Mouse (Mus musculus): Measurements from ENCODE around the gene Mepce. TPM values are rescaled to one million over a fixed set of nuclear protein-coding genes. Genes with fewer than 3 reads are reported as not detected.

Gene Mepce
- total and polyA plus RNA-seq, 2 experiments = 13.7 to 18.7 TPM

GRCm38 (mm10) chr5:137748130-137748770 lies 39.2 kb downstream of the Mepce start:
- Histone ChIP-seq H3K79me2 (ENCODE audit: control insufficient read depth, insufficient read depth, low read length) (no peaks in the 10 kb centered on the region; the same call in 1 of the 2 replicates), H3K4me1 (ENCODE audit: control insufficient read depth, insufficient read depth, low read length) (no peaks in the 10 kb centered on the region), H3K27me3 (ENCODE audit: control insufficient read depth, insufficient read depth, low read length) (no peaks in the 10 kb centered on the region), H3K4me3 (ENCODE audit: insufficient read depth, low read depth, low read length) (peak overlapping the region; percentile 38), H3K27ac (replicated peaks; ENCODE audit: insufficient read depth, low read depth, low read length) (peak overlapping the region; percentile 36), H3K36me3 (ENCODE audit: control insufficient read depth, insufficient read depth, low read length) (no peaks in the 10 kb centered on the region), H3K9ac (ENCODE audit: low read depth, low read length) (0 out of 2 replicates have a peak overlapping the region, but pooled peaks have one; percentile 27)
- 51% methylated on average over 5 of the region's 5 CpGs for WGBS
- TF ChIP-seq POLR2A (IDR thresholded peaks at IDR 0.05; ENCODE audit: extremely low read depth, insufficient read depth, low read length) = no peak
- TF ChIP-seq CTCF (IDR thresholded peaks at IDR 0.05; ENCODE audit: low read depth, low read length) = no peak
- DNase-seq (ENCODE audit: extremely low read depth, low read depth, low spot score) = no peak

DNA sequence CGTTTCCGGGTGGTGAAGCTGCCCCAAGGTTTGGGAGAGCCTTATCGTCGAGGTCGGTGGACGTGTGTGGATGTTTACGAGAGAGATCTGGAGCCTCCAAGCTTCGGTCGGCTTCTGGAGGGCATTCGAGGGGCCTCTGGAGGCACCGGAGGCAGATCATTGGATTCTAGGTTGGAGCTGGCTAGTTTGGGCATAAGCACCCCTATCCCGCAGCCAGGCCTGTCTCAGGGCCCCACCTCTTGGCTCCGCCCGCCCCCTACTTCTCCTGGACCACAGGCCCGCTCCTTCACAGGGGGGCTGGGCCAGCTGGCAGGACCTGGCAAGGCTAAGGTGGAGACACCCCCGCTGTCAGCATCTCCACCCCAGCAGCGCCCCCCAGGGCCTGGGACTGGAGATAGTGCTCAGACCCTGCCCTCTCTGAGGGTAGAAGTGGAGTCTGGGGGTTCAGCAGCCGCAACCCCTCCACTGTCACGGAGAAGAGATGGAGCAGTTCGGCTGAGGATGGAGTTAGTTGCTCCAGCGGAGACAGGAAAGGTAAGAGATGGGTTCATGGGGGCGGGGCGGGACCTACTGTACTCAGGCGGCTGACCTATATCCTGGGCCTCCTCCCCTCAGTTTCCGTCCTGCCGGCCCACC lies 40.0 kb downstream of the Mepce start:
- Histone ChIP-seq H3K27me3 (ENCODE audit: control insufficient read depth, insufficient read depth, low read length) (no peaks in the 10 kb centered on the region), H3K4me3 (ENCODE audit: insufficient read depth, low read depth, low read length) (peak overlapping the region; percentile 77), H3K9ac (ENCODE audit: low read depth, low read length) (peak overlapping the region; percentile 70), H3K36me3 (ENCODE audit: control insufficient read depth, insufficient read depth, low read length) (no peaks in the 10 kb centered on the region), H3K79me2 (ENCODE audit: control insufficient read depth, insufficient read depth, low read length) (no peaks in the 10 kb centered on the region; the same call in 1 of the 2 replicates), H3K4me1 (ENCODE audit: control insufficient read depth, insufficient read depth, low read length) (no peaks in the 10 kb centered on the region), H3K27ac (replicated peaks; ENCODE audit: insufficient read depth, low read depth, low read length) (peak overlapping the region; percentile 55)
- TF ChIP-seq POLR2A (IDR thresholded peaks at IDR 0.05; ENCODE audit: extremely low read depth, insufficient read depth, low read length) (no peak), CTCF (IDR thresholded peaks at IDR 0.05; ENCODE audit: low read depth, low read length) (no peak)
- no peak for DNase-seq (ENCODE audit: extremely low read depth, low read depth, low spot score)
- WGBS = 36% methylated on average over 26 of the region's 26 CpGs

DNA sequence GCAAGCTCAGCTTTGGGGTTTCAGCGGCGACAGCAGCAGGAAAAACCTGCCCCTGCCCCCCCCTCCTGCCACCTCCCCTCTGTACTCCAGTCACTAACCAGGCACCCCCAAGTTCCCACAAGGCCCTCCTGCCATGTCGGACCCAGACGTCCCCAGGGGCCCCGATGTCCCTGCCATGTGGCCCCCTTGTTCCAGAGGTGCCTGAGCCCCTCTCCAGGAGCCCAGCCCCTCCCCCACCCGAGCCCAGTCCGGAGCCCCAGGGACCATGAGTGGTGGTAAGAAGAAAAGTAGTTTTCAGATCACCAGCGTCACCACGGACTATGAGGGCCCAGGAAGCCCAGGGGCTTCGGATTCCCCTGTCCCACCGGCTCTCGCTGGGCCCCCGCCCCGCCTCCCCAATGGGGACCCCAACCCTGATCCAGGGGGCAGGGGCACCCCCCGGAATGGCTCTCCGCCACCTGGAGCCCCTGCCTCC lies 40.6 kb downstream of the Mepce start:
- peak overlapping the region; percentile 77 for H3K4me3 ChIP-seq (ENCODE audit: insufficient read depth, low read depth, low read length)
- WGBS = 11% methylated on average over 16 of the region's 16 CpGs
- no peaks in the 10 kb centered on the region for H3K36me3 ChIP-seq (ENCODE audit: control insufficient read depth, insufficient read depth, low read length)
- no peaks in the 10 kb centered on the region for H3K4me1 ChIP-seq (ENCODE audit: control insufficient read depth, insufficient read depth, low read length)
- H3K27me3 ChIP-seq (ENCODE audit: control insufficient read depth, insufficient read depth, low read length) = no peaks in the 10 kb centered on the region
- no peak for TF ChIP-seq CTCF (IDR thresholded peaks at IDR 0.05; ENCODE audit: low read depth, low read length)
- no peak for TF ChIP-seq POLR2A (IDR thresholded peaks at IDR 0.05; ENCODE audit: extremely low read depth, insufficient read depth, low read length)
- peak overlapping the region; percentile 70 for H3K9ac ChIP-seq (ENCODE audit: low read depth, low read length)
- H3K27ac ChIP-seq (replicated peaks; ENCODE audit: insufficient read depth, low read depth, low read length) = peak overlapping the region; percentile 67; the same call in 1 of the 2 replicates
- DNase-seq (ENCODE audit: extremely low read depth, low read depth, low spot score) = no peak
- no peaks in the 10 kb centered on the region; the same call in 1 of the 2 replicates for H3K79me2 ChIP-seq (ENCODE audit: control insufficient read depth, insufficient read depth, low read length)

DNA sequence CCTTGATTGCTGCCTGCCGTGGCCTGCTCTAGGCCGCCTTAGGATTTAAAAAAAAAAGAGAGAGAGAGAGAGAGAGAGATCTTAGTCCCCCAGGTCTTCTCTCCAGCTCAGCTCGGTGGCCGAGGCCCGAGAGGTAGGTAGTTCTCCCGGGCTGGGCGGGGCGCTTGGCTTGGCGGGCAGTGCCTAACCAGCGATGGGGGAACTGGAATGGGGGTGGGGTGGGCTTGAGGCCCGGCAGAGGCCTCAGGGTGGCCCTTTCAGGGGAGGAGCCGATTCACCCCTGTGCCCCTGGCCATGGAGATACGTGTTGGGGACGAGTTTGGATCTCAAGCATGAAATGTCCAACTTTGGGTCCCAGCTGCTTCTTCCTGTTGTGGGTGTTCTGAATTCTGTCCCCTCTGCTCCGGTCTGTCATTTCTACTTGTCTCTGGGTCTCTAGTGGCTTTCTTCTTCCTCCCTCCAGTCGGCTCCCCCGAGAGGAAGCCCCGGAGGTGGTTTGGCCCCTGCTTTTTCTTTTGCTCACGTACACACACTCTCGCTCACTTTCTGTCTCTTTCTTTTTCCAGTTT lies 41.1 kb downstream of the Mepce start:
- H3K4me1 ChIP-seq (ENCODE audit: control insufficient read depth, insufficient read depth, low read length) = no peaks in the 10 kb centered on the region
- no peak for DNase-seq (ENCODE audit: extremely low read depth, low read depth, low spot score)
- H3K9ac ChIP-seq (ENCODE audit: low read depth, low read length) = peak overlapping the region; percentile 70
- H3K4me3 ChIP-seq (ENCODE audit: insufficient read depth, low read depth, low read length) = peak overlapping the region; percentile 77
- TF ChIP-seq POLR2A (IDR thresholded peaks at IDR 0.05; ENCODE audit: extremely low read depth, insufficient read depth, low read length) (no peak), CTCF (IDR thresholded peaks at IDR 0.05; ENCODE audit: low read depth, low read length) (no peak)
- H3K27ac ChIP-seq (replicated peaks; ENCODE audit: insufficient read depth, low read depth, low read length) = peak overlapping the region; percentile 67
- no peaks in the 10 kb centered on the region for H3K36me3 ChIP-seq (ENCODE audit: control insufficient read depth, insufficient read depth, low read length)
- H3K27me3 ChIP-seq (ENCODE audit: control insufficient read depth, insufficient read depth, low read length) = no peaks in the 10 kb centered on the region
- no peaks in the 10 kb centered on the region; the same call in 1 of the 2 replicates for H3K79me2 ChIP-seq (ENCODE audit: control insufficient read depth, insufficient read depth, low read length)
- WGBS = 1% methylated on average over 20 of the region's 20 CpGs

GRCm38 (mm10) chr5:137745214-137746171 lies 42.0 kb downstream of the Mepce start, which contains the start of gene Tsc22d4:
Gene Tsc22d4 (plus strand): TSS chr5:137745730.
- no peaks in the 10 kb centered on the region; the same call in 1 of the 2 replicates for H3K79me2 ChIP-seq (ENCODE audit: control insufficient read depth, insufficient read depth, low read length)
- peak within 1 kb of the TSS; percentile 77 for H3K4me3 ChIP-seq (ENCODE audit: insufficient read depth, low read depth, low read length)
- peak within 1 kb of the TSS; percentile 70 for H3K9ac ChIP-seq (ENCODE audit: low read depth, low read length)
- H3K36me3 ChIP-seq (ENCODE audit: control insufficient read depth, insufficient read depth, low read length) = no peaks in the 10 kb centered on the region
- peak; percentile 67 for DNase-seq (ENCODE audit: extremely low read depth, low read depth, low spot score)
- no peak for TF ChIP-seq CTCF (IDR thresholded peaks at IDR 0.05; ENCODE audit: low read depth, low read length)
- TF ChIP-seq POLR2A (IDR thresholded peaks at IDR 0.05; ENCODE audit: extremely low read depth, insufficient read depth, low read length) = peak; percentile 69; the same call in 1 of the 2 replicates
- no peaks in the 10 kb centered on the region for H3K27me3 ChIP-seq (ENCODE audit: control insufficient read depth, insufficient read depth, low read length)
- H3K27ac ChIP-seq (replicated peaks; ENCODE audit: insufficient read depth, low read depth, low read length) = peak within 1 kb of the TSS; percentile 67
- no peaks in the 10 kb centered on the region for H3K4me1 ChIP-seq (ENCODE audit: control insufficient read depth, insufficient read depth, low read length)
- WGBS = 5% methylated on average over 28 of the region's 28 CpGs

All from liver, adult 2 months (tissue).